Mouse (Mus musculus): Measurements from ENCODE around the gene Ctsz.

- TF ChIP-seq CTCF (IDR thresholded peaks at IDR 0.05; ENCODE audit: borderline replicate concordance, control insufficient read depth, extremely low read depth, insufficient read depth, low read length, poor library complexity) (no peak), POLR2A (IDR thresholded peaks at IDR 0.05; ENCODE audit: control insufficient read depth, extremely low read depth, insufficient read depth, low read length, poor library complexity) (no peak)
These were observed 7.7 kb upstream of the Ctsz start for GRCm38 (mm10) chr2:174446492-174446891.
